Mouse (Mus musculus) lung, postnatal 0 days (tissue): ENCODE measurements around the gene Chn2.

ENCODE experiments used
- CTCF ChIP-seq: IDR thresholded peaks from 2 replicates; pipeline ENCODE4 v1.5.1; 2016; ENCODE audit warnings: antibody characterized with exemption, mild to moderate bottlenecking
- EP300 ChIP-seq: IDR thresholded peaks from 2 replicates; pipeline ENCODE4 v1.6.1; 2016; ENCODE audit warnings: antibody characterized with exemption, mild to moderate bottlenecking, control low read depth

DNA sequence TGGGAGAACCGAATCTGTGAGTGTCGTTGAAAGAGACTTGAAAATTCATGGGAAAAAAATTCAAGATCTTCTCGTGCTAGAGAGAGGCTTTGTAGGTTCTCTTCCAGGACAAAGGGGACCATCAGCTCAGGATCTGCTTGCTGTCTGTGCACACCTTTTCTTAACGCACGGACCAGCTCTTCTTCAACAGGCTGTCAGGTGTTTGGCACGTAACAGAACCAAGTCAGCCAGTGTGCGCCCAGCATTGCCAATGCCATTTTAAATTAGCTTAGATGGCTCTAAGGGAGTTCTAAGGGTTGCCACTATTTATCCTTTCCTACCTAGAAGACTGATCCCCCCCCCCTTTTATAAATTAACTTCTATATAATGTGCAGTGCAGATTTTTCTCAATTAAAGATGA, 12.8 kb downstream of the Chn2 start:
- TF ChIP-seq CTCF, result no peak
- TF ChIP-seq EP300, result no peak
